Mouse (Mus musculus): ENCODE data around the gene Inava. TPM values are rescaled to one million over a fixed set of nuclear protein-coding genes. Genes with fewer than 3 reads are reported as not detected.
A peak's percentile ranks its signal among the peaks of the same experiment; 100 is the strongest.

Inava gene
- 4.1 and 5.0 TPM in 2 replicates for polyA plus RNA-seq (2011; ENCODE audit: insufficient read length, low read depth, missing spikeins)

DNA sequence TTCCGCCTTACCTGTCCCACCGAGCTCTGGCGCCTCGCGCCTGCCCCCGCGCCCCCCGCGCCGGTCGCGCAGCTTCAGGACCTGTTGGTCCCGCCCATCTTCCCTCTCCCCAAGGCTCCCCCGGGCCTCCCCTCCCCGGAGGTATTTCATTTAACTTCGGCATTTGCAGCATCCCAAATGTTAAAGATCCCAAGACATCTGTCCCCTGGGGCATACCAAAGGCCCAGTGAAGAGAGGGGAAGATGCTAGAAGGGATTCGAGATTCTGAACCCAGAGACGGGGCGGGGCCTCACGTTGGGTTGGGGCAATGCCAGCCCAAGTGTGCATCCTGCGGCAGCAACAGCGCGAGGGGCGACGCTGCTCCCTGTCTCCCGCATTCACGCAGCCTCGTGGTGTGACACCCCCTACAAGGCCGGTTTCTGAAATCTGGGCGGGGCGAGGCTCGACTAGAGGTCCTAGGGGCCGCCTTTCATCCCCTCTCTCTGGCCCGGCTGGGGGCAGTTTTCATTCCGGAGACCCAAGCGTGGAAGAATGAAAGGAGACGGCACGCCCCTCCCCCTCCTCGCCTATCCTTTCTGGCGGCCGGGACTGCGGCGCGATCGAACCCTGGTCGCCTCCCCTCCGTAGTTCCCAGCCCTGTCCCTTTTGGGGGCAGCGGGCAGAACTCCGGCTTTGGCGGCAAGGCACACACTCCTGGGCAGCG lies at the start of gene Inava:
Gene Inava (minus strand): TSS at position 373 of the 703 bp plus-strand sequence.
- peak within 1 kb of the TSS; percentile 77 for H3K4me3 ChIP-seq (ENCODE audit: insufficient read depth, low read length)
- TF ChIP-seq POLR2A (IDR thresholded peaks at IDR 0.05; ENCODE audit: low read depth, low read length) (0 out of 2 replicates have a peak, but pooled peaks have one; percentile 37), CTCF (IDR thresholded peaks at IDR 0.05; ENCODE audit: borderline replicate concordance, insufficient read depth, low read length) (no peak)
- peaks cover 12% of the 10 kb centered on the region; the same call in 1 of the 2 replicates for H3K4me1 ChIP-seq (ENCODE audit: control insufficient read depth, insufficient read depth, low read length)
- H3K27ac ChIP-seq (ENCODE audit: insufficient read depth, low read length) = no peak within 1 kb of the TSS

DNA sequence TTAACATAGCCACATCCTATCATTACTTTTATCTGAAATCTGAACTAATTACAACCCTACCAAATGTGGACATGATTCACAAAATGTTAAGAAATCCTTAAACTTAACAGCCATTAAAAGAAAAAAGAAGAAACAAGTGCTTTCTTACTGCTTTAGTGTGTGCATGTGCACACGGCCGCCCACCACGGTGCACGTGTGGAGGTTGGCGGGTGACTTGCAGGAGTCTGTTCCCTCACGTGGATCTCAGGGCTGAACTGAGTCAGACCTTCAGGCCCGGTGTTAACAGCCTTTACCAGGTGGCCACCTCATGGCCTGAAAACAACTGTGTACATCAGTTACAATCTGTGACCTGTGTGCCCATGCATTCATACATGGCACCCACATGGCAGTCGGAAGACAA lies 43.3 kb upstream of the Inava start:
- no peak overlapping the region for H3K27ac ChIP-seq (ENCODE audit: insufficient read depth, low read length)
- TF ChIP-seq POLR2A (IDR thresholded peaks at IDR 0.05; ENCODE audit: low read depth, low read length) (no peak), CTCF (IDR thresholded peaks at IDR 0.05; ENCODE audit: borderline replicate concordance, insufficient read depth, low read length) (no peak)
- no peaks in the 10 kb centered on the region for H3K4me1 ChIP-seq (ENCODE audit: control insufficient read depth, insufficient read depth, low read length)
- H3K4me3 ChIP-seq (ENCODE audit: insufficient read depth, low read length) = no peak overlapping the region

GRCm38 (mm10) chr1:136268224-136268623 lies 34.2 kb upstream of the Inava start:
- TF ChIP-seq CTCF (IDR thresholded peaks at IDR 0.05; ENCODE audit: borderline replicate concordance, insufficient read depth, low read length) (no peak), POLR2A (IDR thresholded peaks at IDR 0.05; ENCODE audit: low read depth, low read length) (no peak)
- H3K4me3 ChIP-seq (ENCODE audit: insufficient read depth, low read length) = no peak overlapping the region
- no peak overlapping the region for H3K27ac ChIP-seq (ENCODE audit: insufficient read depth, low read length)
- H3K4me1 ChIP-seq (ENCODE audit: control insufficient read depth, insufficient read depth, low read length) = no peaks in the 10 kb centered on the region

- Histone ChIP-seq H3K4me1 (ENCODE audit: control insufficient read depth, insufficient read depth, low read length) (no peaks in the 10 kb centered on the region), H3K4me3 (ENCODE audit: insufficient read depth, low read length) (no peak overlapping the region), H3K27ac (ENCODE audit: insufficient read depth, low read length) (no peak overlapping the region)
- no peak for TF ChIP-seq POLR2A (IDR thresholded peaks at IDR 0.05; ENCODE audit: low read depth, low read length)
- TF ChIP-seq CTCF (IDR thresholded peaks at IDR 0.05; ENCODE audit: borderline replicate concordance, insufficient read depth, low read length) = no peak
Observed at GRCm38 (mm10) chr1:136266127-136266526, 32.1 kb upstream of the Inava start.

DNA sequence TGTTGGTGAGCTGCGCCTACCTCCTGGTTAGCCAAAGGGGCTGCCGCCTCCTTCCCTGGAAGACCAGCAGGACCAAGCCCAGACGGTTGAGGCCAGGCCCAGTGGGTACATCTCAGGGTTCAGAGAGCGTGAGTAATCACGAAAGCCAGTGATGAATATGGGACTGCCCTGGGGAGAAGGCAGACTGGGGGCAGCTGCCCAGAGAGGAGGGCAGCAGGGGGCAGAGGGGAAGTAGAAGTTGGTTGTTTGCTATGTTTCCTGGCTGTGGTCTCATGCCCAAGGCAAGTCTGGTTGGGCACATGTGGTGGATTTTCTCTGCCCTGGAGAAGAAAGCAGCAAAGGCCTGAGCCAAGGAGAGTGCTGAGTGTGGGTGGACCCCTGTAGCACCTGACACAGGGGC lies 29.3 kb upstream of the Inava start:
- Histone ChIP-seq H3K27ac (ENCODE audit: insufficient read depth, low read length) (no peak overlapping the region), H3K4me1 (ENCODE audit: control insufficient read depth, insufficient read depth, low read length) (no peaks in the 10 kb centered on the region), H3K4me3 (ENCODE audit: insufficient read depth, low read length) (no peak overlapping the region)
- TF ChIP-seq CTCF (IDR thresholded peaks at IDR 0.05; ENCODE audit: borderline replicate concordance, insufficient read depth, low read length) (no peak), POLR2A (IDR thresholded peaks at IDR 0.05; ENCODE audit: low read depth, low read length) (no peak)

DNA sequence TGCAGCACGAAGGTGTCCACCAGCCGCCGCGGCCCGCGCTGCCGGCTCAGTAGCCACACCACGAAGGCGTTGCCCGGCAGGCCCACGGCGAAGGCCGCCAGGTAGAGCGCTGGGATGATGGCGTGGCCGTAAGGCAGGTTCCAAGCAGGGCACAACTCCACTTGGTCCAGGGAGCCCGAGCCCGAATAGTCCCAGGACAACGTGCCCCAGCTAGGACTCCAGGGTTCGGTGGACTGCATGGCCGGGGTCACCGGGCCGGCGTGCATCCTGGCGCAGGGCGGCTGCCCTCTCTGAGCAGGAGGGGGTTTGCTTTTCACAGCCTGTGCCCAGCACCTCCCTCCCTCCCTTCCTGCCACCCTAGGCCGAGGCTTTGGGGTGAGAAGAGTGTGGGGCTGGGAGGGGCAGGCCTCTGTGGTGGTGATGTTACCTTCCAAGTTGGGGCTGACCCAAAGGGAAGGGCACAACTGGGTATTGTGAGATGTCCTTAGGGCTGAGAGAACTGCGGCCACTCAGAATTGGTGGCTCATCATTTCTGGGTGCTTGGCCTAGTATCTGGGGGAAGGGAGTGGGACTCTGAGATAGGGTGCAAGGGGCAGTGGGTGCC lies 26.7 kb upstream of the Inava start, which contains the start of gene Gpr25:
Gene Gpr25 (minus strand): TSS at position 239 of the 604 bp plus-strand sequence.
- peak within 1 kb of the TSS; percentile 36 for H3K4me3 ChIP-seq (ENCODE audit: insufficient read depth, low read length)
- no peaks in the 10 kb centered on the region for H3K4me1 ChIP-seq (ENCODE audit: control insufficient read depth, insufficient read depth, low read length)
- H3K27ac ChIP-seq (ENCODE audit: insufficient read depth, low read length) = no peak within 1 kb of the TSS
- TF ChIP-seq CTCF (IDR thresholded peaks at IDR 0.05; ENCODE audit: borderline replicate concordance, insufficient read depth, low read length) (no peak), POLR2A (IDR thresholded peaks at IDR 0.05; ENCODE audit: low read depth, low read length) (no peak)

DNA sequence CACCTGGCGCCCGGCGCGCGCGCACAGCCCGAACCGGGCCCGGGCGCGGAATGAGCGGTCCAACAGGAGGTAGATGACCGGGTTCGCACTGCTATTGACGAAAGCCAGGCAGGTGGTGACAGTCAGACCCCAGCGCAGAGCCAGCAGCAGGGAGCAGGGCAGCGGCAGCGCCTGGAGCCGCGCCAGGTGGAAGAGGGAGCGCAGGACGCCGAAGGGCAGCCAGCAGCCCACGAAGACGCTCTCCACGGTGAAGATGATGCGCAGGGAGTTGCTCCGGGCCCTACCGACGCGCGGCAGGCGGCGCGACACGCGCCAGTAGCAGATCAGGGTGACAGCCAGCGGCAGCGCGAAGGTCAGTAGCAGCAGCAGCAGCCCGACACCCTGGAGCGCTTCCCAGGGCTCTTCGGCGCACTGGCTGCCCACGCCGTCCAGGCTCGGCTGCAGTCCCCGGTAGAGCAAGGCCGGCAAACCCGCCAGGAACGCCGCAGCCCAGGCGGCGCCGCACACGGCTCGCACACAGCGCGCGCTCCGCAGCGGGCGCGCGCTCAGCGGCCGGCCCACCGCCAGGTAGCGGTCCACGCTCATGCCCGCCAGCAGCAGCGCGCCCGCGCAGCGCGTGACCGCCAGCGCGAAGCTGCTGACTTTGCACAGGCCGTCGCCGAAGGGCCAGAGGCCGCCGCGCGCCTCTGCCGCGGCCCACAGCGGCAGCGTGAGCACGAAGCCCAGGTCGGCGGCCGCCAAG lies 26.0 kb upstream of the Inava start:
- Histone ChIP-seq H3K4me1 (ENCODE audit: control insufficient read depth, insufficient read depth, low read length) (no peaks in the 10 kb centered on the region), H3K27ac (ENCODE audit: insufficient read depth, low read length) (no peak overlapping the region), H3K4me3 (ENCODE audit: insufficient read depth, low read length) (peak overlapping the region; percentile 36)
- TF ChIP-seq POLR2A (IDR thresholded peaks at IDR 0.05; ENCODE audit: low read depth, low read length) (no peak), CTCF (IDR thresholded peaks at IDR 0.05; ENCODE audit: borderline replicate concordance, insufficient read depth, low read length) (no peak)

DNA sequence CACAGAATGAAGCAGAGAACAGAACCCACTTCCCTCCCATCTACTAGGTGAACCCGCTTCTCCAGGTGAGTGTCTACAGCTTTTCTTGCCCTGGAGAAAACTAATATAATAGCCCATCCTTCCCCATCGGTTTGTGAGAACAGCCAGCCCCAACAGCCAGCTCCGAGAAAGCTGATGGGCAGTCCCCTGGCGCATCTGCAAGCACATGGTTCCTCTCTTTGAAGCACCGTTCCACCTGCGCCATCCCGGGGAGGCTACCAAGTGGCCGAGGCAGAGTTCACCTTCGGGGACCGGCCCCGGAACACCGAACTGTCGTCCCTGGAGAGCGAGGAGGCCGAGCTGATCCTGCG lies 25.5 kb upstream of the Inava start:
- Histone ChIP-seq H3K4me3 (ENCODE audit: insufficient read depth, low read length) (no peak overlapping the region), H3K4me1 (ENCODE audit: control insufficient read depth, insufficient read depth, low read length) (no peaks in the 10 kb centered on the region), H3K27ac (ENCODE audit: insufficient read depth, low read length) (no peak overlapping the region)
- TF ChIP-seq POLR2A (IDR thresholded peaks at IDR 0.05; ENCODE audit: low read depth, low read length) (no peak), CTCF (IDR thresholded peaks at IDR 0.05; ENCODE audit: borderline replicate concordance, insufficient read depth, low read length) (no peak)

DNA sequence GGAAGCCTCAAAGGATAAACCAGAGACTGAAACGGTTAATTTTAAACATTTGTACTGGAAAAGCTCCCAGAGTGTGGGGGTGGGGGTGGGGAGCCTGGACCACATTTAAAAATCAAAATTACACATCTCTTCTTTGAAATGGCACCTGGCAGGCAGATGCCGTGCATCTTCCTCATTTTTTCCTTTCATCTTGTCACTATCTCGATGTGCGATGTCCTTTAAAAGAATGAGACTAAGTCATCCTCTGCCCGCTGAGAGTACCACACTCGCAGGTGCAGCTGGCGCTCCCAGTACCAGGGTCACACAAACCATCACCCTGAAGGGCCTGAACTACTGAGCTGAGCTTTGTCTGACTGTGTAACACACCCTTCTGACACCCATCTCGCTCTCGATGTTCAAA lies 24.4 kb upstream of the Inava start:
- Histone ChIP-seq H3K4me1 (ENCODE audit: control insufficient read depth, insufficient read depth, low read length) (no peaks in the 10 kb centered on the region), H3K4me3 (ENCODE audit: insufficient read depth, low read length) (no peak overlapping the region), H3K27ac (ENCODE audit: insufficient read depth, low read length) (no peak overlapping the region)
- TF ChIP-seq CTCF (IDR thresholded peaks at IDR 0.05; ENCODE audit: borderline replicate concordance, insufficient read depth, low read length) = no peak
- no peak for TF ChIP-seq POLR2A (IDR thresholded peaks at IDR 0.05; ENCODE audit: low read depth, low read length)

Measured in embryonic fibroblast, embryonic 13.5 days (primary cell).